Mouse (Mus musculus): ENCODE data around the gene Atp8a2. TPM values are rescaled to one million over a fixed set of nuclear protein-coding genes. Genes with fewer than 3 reads are reported as not detected.

Atp8a2 gene
- polyA plus RNA-seq, 1 experiment = 0.01 TPM

GRCm38 (mm10) chr14:59867749-59868148, 329.2 kb downstream of the Atp8a2 start:
- TF ChIP-seq MAX (IDR thresholded peaks at IDR 0.05; ENCODE audit: low read depth) = no peak
- TF ChIP-seq MYOD1 (IDR thresholded peaks at IDR 0.05; ENCODE audit: control insufficient read depth in 1 of 3, insufficient read length in 2 of 3, low read depth in 2 of 3) = no peak
- H3ac ChIP-seq (ENCODE audit: control insufficient read depth, insufficient read length) = no peak overlapping the region
- H3K4me3 ChIP-seq = no peak overlapping the region
- no peaks in the 10 kb centered on the region for H3K27me3 ChIP-seq (ENCODE audit: control insufficient read depth, insufficient read depth, insufficient read length)
- no peaks in the 10 kb centered on the region for H3K79me2 ChIP-seq (ENCODE audit: control insufficient read depth, insufficient read depth)
- no peaks in the 10 kb centered on the region for H3K36me3 ChIP-seq (ENCODE audit: control insufficient read depth, insufficient read depth)
- no peak overlapping the region for H3K4me2 ChIP-seq (ENCODE audit: low read depth)

DNA sequence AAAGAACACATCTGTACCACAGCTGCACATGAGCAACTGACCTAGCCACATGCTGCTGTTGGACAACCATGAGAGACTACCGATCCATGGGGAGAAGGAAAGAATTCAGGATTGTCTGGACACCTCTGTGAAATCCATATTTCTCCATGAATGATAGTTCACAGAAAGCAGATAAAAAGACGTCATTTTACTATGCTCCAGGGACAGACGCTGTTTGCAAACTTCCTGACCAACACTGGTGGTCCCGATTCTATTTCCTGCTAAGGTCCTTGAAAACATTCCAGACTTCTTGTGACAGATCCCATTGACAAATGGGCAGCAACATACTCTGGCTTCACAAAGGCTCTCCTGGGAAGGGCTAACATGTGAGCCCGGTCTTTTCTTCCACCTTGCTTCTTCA, 331.0 kb downstream of the Atp8a2 start:
- TF ChIP-seq TCF12 (IDR thresholded peaks at IDR 0.05; ENCODE audit: insufficient read depth, poor library complexity, severe bottlenecking) = no peak
- no peak for TF ChIP-seq E2F4 (IDR thresholded peaks at IDR 0.05; ENCODE audit: insufficient read depth)
- no peak for TF ChIP-seq SRF (IDR thresholded peaks at IDR 0.05; ENCODE audit: control insufficient read depth, insufficient read length, low read depth)
- no peak for TF ChIP-seq MYOG (IDR thresholded peaks at IDR 0.05; ENCODE audit: control insufficient read depth in 1 of 3, insufficient read depth in 1 of 3, insufficient read length in 2 of 3, low read depth in 2 of 3)
- no peak for TF ChIP-seq CEBPB (IDR thresholded peaks at IDR 0.05; ENCODE audit: insufficient read depth, poor library complexity, severe bottlenecking)
- TF ChIP-seq POLR2AphosphoS2 (IDR thresholded peaks at IDR 0.05; ENCODE audit: insufficient read length, low read depth) = no peak
- no peak for TF ChIP-seq MAX (IDR thresholded peaks at IDR 0.05; ENCODE audit: low read depth)
- Histone ChIP-seq H3K4me3 (no peak overlapping the region), H3K36me3 (ENCODE audit: control insufficient read depth, insufficient read depth) (no peaks in the 10 kb centered on the region)

GRCm38 (mm10) chr14:59862351-59862750, 334.6 kb downstream of the Atp8a2 start:
- Histone ChIP-seq H3ac (ENCODE audit: control insufficient read depth, insufficient read length) (no peak overlapping the region), H3K27me3 (ENCODE audit: control insufficient read depth, insufficient read depth, insufficient read length) (no peaks in the 10 kb centered on the region), H3K4me2 (ENCODE audit: low read depth) (no peak overlapping the region), H3K4me3 (no peak overlapping the region), H3K36me3 (ENCODE audit: control insufficient read depth, insufficient read depth) (no peaks in the 10 kb centered on the region), H3K79me2 (ENCODE audit: control insufficient read depth, insufficient read depth) (no peaks in the 10 kb centered on the region)
- TF ChIP-seq SRF (IDR thresholded peaks at IDR 0.05; ENCODE audit: control insufficient read depth, insufficient read length, low read depth) (no peak), CEBPB (IDR thresholded peaks at IDR 0.05; ENCODE audit: insufficient read depth, poor library complexity, severe bottlenecking) (no peak), POLR2AphosphoS2 (IDR thresholded peaks at IDR 0.05; ENCODE audit: insufficient read length, low read depth) (no peak), REST (IDR thresholded peaks at IDR 0.05; ENCODE audit: insufficient read depth, insufficient read length) (no peak), MYOG (IDR thresholded peaks at IDR 0.05; ENCODE audit: control insufficient read depth in 1 of 3, insufficient read depth in 1 of 3, insufficient read length in 2 of 3, low read depth in 2 of 3) (no peak), TCF12 (IDR thresholded peaks at IDR 0.05; ENCODE audit: insufficient read depth, poor library complexity, severe bottlenecking) (no peak), MAX (IDR thresholded peaks at IDR 0.05; ENCODE audit: low read depth) (no peak), TCF3 (IDR thresholded peaks at IDR 0.05; ENCODE audit: insufficient read length, low read depth) (no peak), USF1 (IDR thresholded peaks at IDR 0.05; ENCODE audit: low read depth) (no peak), MYOD1 (IDR thresholded peaks at IDR 0.05; ENCODE audit: control insufficient read depth in 1 of 3, insufficient read length in 2 of 3, low read depth in 2 of 3) (no peak), E2F4 (IDR thresholded peaks at IDR 0.05; ENCODE audit: insufficient read depth) (no peak), POLR2A (IDR thresholded peaks at IDR 0.05; ENCODE audit: insufficient read length, low read depth) (no peak)

More for the DNA sequence above, 331.0 kb downstream of the Atp8a2 start:
- Histone ChIP-seq H3K79me2 (ENCODE audit: control insufficient read depth, insufficient read depth) (no peaks in the 10 kb centered on the region), H3K4me2 (ENCODE audit: low read depth) (no peak overlapping the region), H3ac (ENCODE audit: control insufficient read depth, insufficient read length) (no peak overlapping the region), H3K27me3 (ENCODE audit: control insufficient read depth, insufficient read depth, insufficient read length) (no peaks in the 10 kb centered on the region)

GRCm38 (mm10) chr14:59859830-59860229, 337.1 kb downstream of the Atp8a2 start:
- TF ChIP-seq E2F4 (IDR thresholded peaks at IDR 0.05; ENCODE audit: insufficient read depth) (no peak), POLR2AphosphoS2 (IDR thresholded peaks at IDR 0.05; ENCODE audit: insufficient read length, low read depth) (no peak), TCF3 (IDR thresholded peaks at IDR 0.05; ENCODE audit: insufficient read length, low read depth) (no peak), MYOD1 (IDR thresholded peaks at IDR 0.05; ENCODE audit: control insufficient read depth in 1 of 3, insufficient read length in 2 of 3, low read depth in 2 of 3) (no peak), TCF12 (IDR thresholded peaks at IDR 0.05; ENCODE audit: insufficient read depth, poor library complexity, severe bottlenecking) (no peak), USF1 (IDR thresholded peaks at IDR 0.05; ENCODE audit: low read depth) (no peak), MYOG (IDR thresholded peaks at IDR 0.05; ENCODE audit: control insufficient read depth in 1 of 3, insufficient read depth in 1 of 3, insufficient read length in 2 of 3, low read depth in 2 of 3) (no peak), POLR2A (IDR thresholded peaks at IDR 0.05; ENCODE audit: insufficient read length, low read depth) (no peak), SRF (IDR thresholded peaks at IDR 0.05; ENCODE audit: control insufficient read depth, insufficient read length, low read depth) (no peak), MAX (IDR thresholded peaks at IDR 0.05; ENCODE audit: low read depth) (no peak), CEBPB (IDR thresholded peaks at IDR 0.05; ENCODE audit: insufficient read depth, poor library complexity, severe bottlenecking) (no peak), REST (IDR thresholded peaks at IDR 0.05; ENCODE audit: insufficient read depth, insufficient read length) (no peak)
- H3K36me3 ChIP-seq (ENCODE audit: control insufficient read depth, insufficient read depth) = no peaks in the 10 kb centered on the region
- no peak overlapping the region for H3K4me2 ChIP-seq (ENCODE audit: low read depth)
- no peaks in the 10 kb centered on the region for H3K27me3 ChIP-seq (ENCODE audit: control insufficient read depth, insufficient read depth, insufficient read length)
- H3K79me2 ChIP-seq (ENCODE audit: control insufficient read depth, insufficient read depth) = no peaks in the 10 kb centered on the region
- H3K4me3 ChIP-seq = no peak overlapping the region
- H3ac ChIP-seq (ENCODE audit: control insufficient read depth, insufficient read length) = no peak overlapping the region

GRCm38 (mm10) chr14:59858501-59859225, 338.3 kb downstream of the Atp8a2 start:
- Histone ChIP-seq H3ac (ENCODE audit: control insufficient read depth, insufficient read length) (no peak overlapping the region), H3K79me2 (ENCODE audit: control insufficient read depth, insufficient read depth) (no peaks in the 10 kb centered on the region), H3K27me3 (ENCODE audit: control insufficient read depth, insufficient read depth, insufficient read length) (no peaks in the 10 kb centered on the region), H3K36me3 (ENCODE audit: control insufficient read depth, insufficient read depth) (no peaks in the 10 kb centered on the region), H3K4me2 (ENCODE audit: low read depth) (no peak overlapping the region), H3K4me3 (no peak overlapping the region)
- TF ChIP-seq USF1 (IDR thresholded peaks at IDR 0.05; ENCODE audit: low read depth) (no peak), E2F4 (IDR thresholded peaks at IDR 0.05; ENCODE audit: insufficient read depth) (no peak), CEBPB (IDR thresholded peaks at IDR 0.05; ENCODE audit: insufficient read depth, poor library complexity, severe bottlenecking) (no peak), MYOD1 (IDR thresholded peaks at IDR 0.05; ENCODE audit: control insufficient read depth in 1 of 3, insufficient read length in 2 of 3, low read depth in 2 of 3) (no peak), POLR2AphosphoS2 (IDR thresholded peaks at IDR 0.05; ENCODE audit: insufficient read length, low read depth) (no peak), POLR2A (IDR thresholded peaks at IDR 0.05; ENCODE audit: insufficient read length, low read depth) (no peak), TCF12 (IDR thresholded peaks at IDR 0.05; ENCODE audit: insufficient read depth, poor library complexity, severe bottlenecking) (no peak), SRF (IDR thresholded peaks at IDR 0.05; ENCODE audit: control insufficient read depth, insufficient read length, low read depth) (no peak), REST (IDR thresholded peaks at IDR 0.05; ENCODE audit: insufficient read depth, insufficient read length) (no peak), TCF3 (IDR thresholded peaks at IDR 0.05; ENCODE audit: insufficient read length, low read depth) (no peak), MAX (IDR thresholded peaks at IDR 0.05; ENCODE audit: low read depth) (no peak), MYOG (IDR thresholded peaks at IDR 0.05; ENCODE audit: control insufficient read depth in 1 of 3, insufficient read depth in 1 of 3, insufficient read length in 2 of 3, low read depth in 2 of 3) (no peak)

Measured in myocyte (in vitro differentiated cells).